Mouse (Mus musculus) liver, embryonic 15.5 days (tissue): ENCODE data around the gene Notch4. TPM values are rescaled to one million over a fixed set of nuclear protein-coding genes. Genes with fewer than 3 reads are reported as not detected.

Experiments used
- ATAC-seq: fragments of 200-750 bp; cut with Nextera tagmentation; 2 replicates; pipeline ENCODE4 v1.8.0; 2017; ENCODE audit warnings: moderate number of reproducible peaks, mild to moderate bottlenecking, moderate library complexity; ENCODE audit not compliant: insufficient read depth
- H3K27ac ChIP-seq: fragments of 300-500 bp; sonication (generic); replicated peaks from 2 replicates; pipeline ENCODE4 v1.5.1; 2015; ENCODE audit warnings: mild to moderate bottlenecking, inconsistent platforms
- H3K27me3 ChIP-seq: fragments of 300-500 bp; sonication (generic); 2 replicates; pipeline ENCODE4 v1.6.1; 2015; ENCODE audit warnings: mild to moderate bottlenecking, inconsistent platforms
- H3K36me3 ChIP-seq: fragments of 300-500 bp; sonication (generic); replicated peaks from 2 replicates; pipeline ENCODE4 v1.6.1; 2015; ENCODE audit warnings: moderate library complexity, mild to moderate bottlenecking, inconsistent platforms
- H3K4me1 ChIP-seq: fragments of 300-500 bp; sonication (generic); replicated peaks from 2 replicates; pipeline ENCODE4 v1.6.1; 2015; ENCODE audit warnings: inconsistent platforms
- H3K4me2 ChIP-seq: fragments of 300-500 bp; sonication (generic); 2 replicates; pipeline ENCODE4 v1.6.1; 2015; ENCODE audit warnings: moderate library complexity, mild to moderate bottlenecking, inconsistent platforms
- H3K4me3 ChIP-seq: fragments of 300-500 bp; sonication (generic); replicated peaks from 2 replicates; pipeline ENCODE4 v1.5.1; 2015; ENCODE audit warnings: mild to moderate bottlenecking, inconsistent platforms
- H3K9ac ChIP-seq: fragments of 300-500 bp; sonication (generic); 2 replicates; pipeline ENCODE4 v1.6.1; 2015; ENCODE audit warnings: moderate library complexity, mild to moderate bottlenecking, inconsistent platforms
- H3K9me3 ChIP-seq: fragments of 300-500 bp; sonication (generic); replicated peaks from 2 replicates; pipeline ENCODE4 v1.6.1; 2016; ENCODE audit warnings: inconsistent platforms
- WGBS: fragments of 180-500 bp; shearing (Covaris S2); methylation state at CpG from one replicate; pipeline ENCODE4 v1.1.7; 2015; ENCODE audit warnings: mixed read lengths; ENCODE audit not compliant: insufficient replicate concordance; 5-methylcytosine and 5-hydroxymethylcytosine counted together
- polyA plus RNA-seq: library from polyadenylated mRNA; unstranded; fragments of >200 nt; fragmentation: Nextera tagmentation; extraction: Ambion mirVana; gene quantifications from 2 replicates; pipeline ENCODE4 v1.2.1, GENCODE M21; 2015

The Notch4 gene
- polyA plus RNA-seq, 1 experiment from 2014 or later, result 0.75 TPM

DNA sequence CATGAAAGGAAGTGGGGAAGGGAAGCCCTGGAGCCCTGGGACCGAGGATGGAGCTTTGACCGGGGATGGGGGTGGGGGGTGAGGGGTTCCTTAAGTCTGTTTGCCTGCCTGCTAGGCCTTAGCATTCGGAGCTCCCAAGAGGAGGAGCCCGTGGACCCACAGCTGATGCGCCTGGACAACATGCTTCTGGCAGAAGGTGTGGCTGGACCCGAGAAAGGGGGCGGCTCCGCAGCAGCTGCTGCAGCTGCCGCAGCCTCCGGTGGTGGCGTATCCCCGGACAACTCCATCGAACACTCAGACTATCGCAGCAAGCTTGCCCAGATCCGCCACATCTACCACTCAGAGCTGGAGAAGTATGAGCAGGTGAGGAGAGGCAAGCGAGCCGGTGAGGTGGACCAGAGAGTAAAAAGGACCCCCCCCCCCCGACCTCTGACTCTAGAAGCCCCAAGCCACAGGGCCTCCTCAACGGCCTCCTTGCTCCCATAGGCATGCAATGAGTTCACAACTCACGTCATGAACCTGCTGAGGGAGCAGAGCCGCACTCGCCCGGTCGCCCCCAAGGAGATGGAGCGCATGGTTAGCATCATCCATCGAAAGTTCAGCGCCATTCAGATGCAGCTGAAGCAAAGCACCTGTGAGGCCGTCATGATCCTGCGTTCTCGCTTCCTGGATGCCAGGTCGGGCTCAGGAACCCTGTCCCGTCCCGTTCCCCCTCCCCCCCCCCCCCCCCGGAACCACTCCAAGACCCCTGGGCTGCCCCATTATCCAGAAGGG, 29.9 kb downstream of the Notch4 start:
- Histone ChIP-seq H3K4me1 (peaks cover 82% of the 10 kb centered on the region), H3K27me3 (no peaks in the 10 kb centered on the region), H3K27ac (peak overlapping the region; percentile 87), H3K4me3 (peak overlapping the region; percentile 84), H3K36me3 (peaks cover 23% of the 10 kb centered on the region), H3K9ac (peak overlapping the region; percentile 91; the same call in 1 of the 2 replicates), H3K9me3 (no peaks in the 10 kb centered on the region), H3K4me2 (peak overlapping the region; percentile 100)
- WGBS, result 70% methylated on average over 34 of the region's 34 CpGs
- ATAC-seq, result no peak

DNA sequence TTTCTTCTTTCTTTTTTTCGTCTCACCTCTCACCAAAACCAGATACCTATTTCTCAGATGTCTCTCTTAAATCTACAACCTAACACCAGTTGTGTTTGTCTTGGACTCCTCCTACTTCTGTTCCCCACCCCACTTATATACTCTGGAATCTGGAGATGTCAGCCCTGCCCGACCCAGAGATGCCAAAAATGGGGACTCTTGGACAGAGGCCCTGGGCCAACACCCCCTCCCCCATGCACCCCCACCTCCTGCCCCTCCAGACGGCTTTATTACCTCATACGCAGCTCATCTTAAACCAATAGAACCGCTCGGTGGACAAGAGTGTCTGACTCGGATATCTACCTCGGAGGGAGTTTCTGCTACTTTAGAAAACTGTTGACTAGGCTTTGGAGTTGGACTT, 32.0 kb downstream of the Notch4 start:
- H3K9ac ChIP-seq, result no peak overlapping the region
- no peaks in the 10 kb centered on the region for H3K27me3 ChIP-seq
- H3K36me3 ChIP-seq, result peaks cover 35% of the 10 kb centered on the region
- no peak overlapping the region for H3K4me2 ChIP-seq
- H3K4me1 ChIP-seq, result peaks cover 73% of the 10 kb centered on the region
- 67% methylated on average over 8 of the region's 8 CpGs for WGBS
- H3K27ac ChIP-seq, result no peak overlapping the region
- no peaks in the 10 kb centered on the region for H3K9me3 ChIP-seq
- no peak overlapping the region for H3K4me3 ChIP-seq
- ATAC-seq, result no peak

DNA sequence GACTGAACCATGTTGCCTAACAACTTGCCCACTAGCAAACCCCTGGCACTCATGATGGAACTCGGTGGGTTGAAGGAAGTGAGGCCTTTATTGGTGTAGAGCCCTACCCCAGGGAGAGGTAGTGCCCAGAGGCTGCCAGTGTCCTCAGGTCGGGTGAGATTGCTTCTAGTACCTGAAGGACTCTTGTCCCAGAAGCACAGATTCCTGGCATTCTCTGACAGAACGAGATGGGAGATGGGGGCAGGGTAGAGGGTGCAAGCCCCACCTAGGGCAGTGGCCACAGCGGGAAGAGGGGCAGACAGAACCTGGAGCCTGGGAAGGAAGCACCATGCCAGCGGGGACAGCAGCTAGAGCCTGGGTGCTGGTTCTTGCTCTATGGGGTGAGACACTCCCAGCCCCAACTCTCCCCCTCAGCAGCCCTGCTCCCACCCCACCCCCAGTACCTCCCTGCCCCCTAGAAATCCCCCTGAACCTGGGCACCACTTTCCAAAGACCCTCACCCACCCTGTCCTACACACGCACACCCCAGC, 33.6 kb downstream of the Notch4 start, which contains the start of gene Ager:
Ager (plus strand) TSS at position 297 of the 530 bp plus-strand sequence.
- Histone ChIP-seq H3K36me3 (peaks cover 44% of the 10 kb centered on the region), H3K9me3 (no peaks in the 10 kb centered on the region), H3K27ac (no peak within 1 kb of the TSS), H3K4me3 (no peak within 1 kb of the TSS), H3K4me1 (peaks cover 70% of the 10 kb centered on the region), H3K9ac (no peak within 1 kb of the TSS), H3K4me2 (no peak within 1 kb of the TSS), H3K27me3 (no peaks in the 10 kb centered on the region)
- ATAC-seq, result no peak
- 21% methylated on average over 6 of the region's 6 CpGs for WGBS

DNA sequence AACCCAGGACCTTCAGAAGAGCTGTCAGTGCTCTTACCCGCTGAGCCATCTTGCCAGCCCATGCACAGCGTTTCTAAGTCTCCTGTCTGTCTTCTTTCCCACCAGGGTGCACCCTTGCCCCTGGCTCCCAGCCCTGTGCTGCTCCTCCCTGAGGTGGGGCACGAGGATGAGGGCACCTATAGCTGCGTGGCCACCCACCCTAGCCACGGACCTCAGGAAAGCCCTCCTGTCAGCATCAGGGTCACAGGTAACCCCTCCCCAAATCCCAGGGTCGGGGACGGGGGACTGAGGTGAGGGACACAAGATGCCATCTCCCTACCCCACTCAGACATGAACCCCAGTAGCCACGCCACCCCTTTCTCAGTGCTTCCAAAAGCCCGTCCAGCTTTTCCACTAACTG, 35.8 kb downstream of the Notch4 start:
- Histone ChIP-seq H3K4me1 (peaks cover 60% of the 10 kb centered on the region), H3K4me3 (no peak overlapping the region), H3K9me3 (no peaks in the 10 kb centered on the region), H3K27me3 (no peaks in the 10 kb centered on the region), H3K27ac (no peak overlapping the region), H3K9ac (no peak overlapping the region), H3K4me2 (no peak overlapping the region), H3K36me3 (peaks cover 34% of the 10 kb centered on the region)
- no peak for ATAC-seq
- WGBS, result 71% methylated on average over 9 of the region's 9 CpGs

DNA sequence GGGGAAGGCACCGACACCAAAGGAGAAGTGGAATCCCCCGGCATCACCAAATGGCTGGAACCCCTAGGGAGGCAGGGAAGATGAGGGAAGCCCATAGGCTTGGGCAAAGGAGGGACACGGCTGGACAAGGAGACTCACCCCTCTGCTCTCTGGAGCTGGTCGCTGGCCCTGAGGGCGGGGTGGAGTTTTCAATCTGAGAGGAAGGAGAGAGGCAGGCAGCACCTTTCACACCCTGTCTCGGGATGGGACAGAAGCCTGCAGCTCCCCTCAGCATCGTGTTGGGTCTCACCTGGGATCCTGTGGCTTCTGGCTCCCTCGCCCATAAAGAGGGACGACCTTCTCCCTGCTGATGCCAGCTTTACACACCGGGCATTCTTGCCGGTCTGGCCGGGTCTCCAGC, 37.7 kb downstream of the Notch4 start:
- Histone ChIP-seq H3K9me3 (no peaks in the 10 kb centered on the region), H3K4me1 (peaks cover 70% of the 10 kb centered on the region), H3K27ac (no peak overlapping the region), H3K9ac (0 out of 2 replicates have a peak overlapping the region, but pooled peaks have one; percentile 85), H3K4me3 (peak overlapping the region; percentile 89; the same call in 1 of the 2 replicates), H3K36me3 (peaks cover 20% of the 10 kb centered on the region), H3K4me2 (peak overlapping the region; percentile 97), H3K27me3 (no peaks in the 10 kb centered on the region)
- 85% methylated on average over 12 of the region's 12 CpGs for WGBS
- ATAC-seq, result no peak

DNA sequence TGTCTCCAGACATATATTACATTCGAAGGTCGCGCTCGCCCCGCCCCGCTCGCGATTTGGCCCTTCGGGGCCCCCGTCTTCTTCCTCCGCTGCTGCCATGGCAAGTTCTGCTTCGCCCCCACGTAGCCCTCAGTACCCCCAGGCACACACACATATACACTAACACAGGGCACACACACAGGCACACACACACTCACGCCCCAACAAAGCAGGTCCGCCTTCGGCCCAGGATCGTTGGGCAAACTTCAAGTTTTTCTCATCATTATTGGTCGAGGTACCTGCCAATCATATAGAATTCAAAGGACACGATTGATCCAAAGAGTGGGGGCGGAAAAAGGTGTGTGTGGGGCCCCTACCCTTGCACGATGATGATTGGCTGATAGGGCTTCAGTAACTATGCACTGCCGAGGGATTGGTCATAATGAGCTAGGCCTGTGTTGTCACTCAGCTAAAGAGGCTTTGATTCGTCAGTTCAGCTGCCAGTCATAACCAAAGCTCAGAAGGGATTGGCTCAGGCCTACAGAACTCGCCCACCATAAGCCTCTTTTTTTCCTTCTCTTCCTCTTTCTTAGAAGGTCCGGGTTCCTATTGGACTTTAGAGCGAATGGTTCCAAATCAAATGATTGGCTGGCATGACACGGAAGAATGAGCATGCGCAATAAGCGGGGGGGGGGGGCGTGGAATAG, 39.5 kb downstream of the Notch4 start, which contains the start of gene Rnf5:
Rnf5 (minus strand) TSS at position 316 of the 686 bp plus-strand sequence.
- Histone ChIP-seq H3K27me3 (no peaks in the 10 kb centered on the region), H3K4me1 (peaks cover 71% of the 10 kb centered on the region), H3K36me3 (peaks cover 23% of the 10 kb centered on the region), H3K4me3 (peak within 1 kb of the TSS; percentile 89), H3K9me3 (no peaks in the 10 kb centered on the region), H3K4me2 (peak within 1 kb of the TSS; percentile 97), H3K9ac (peak within 1 kb of the TSS; percentile 94), H3K27ac (peak within 1 kb of the TSS; percentile 89)
- under 1% methylated on average over 30 of the region's 30 CpGs for WGBS
- peak; percentile 89 for ATAC-seq

DNA sequence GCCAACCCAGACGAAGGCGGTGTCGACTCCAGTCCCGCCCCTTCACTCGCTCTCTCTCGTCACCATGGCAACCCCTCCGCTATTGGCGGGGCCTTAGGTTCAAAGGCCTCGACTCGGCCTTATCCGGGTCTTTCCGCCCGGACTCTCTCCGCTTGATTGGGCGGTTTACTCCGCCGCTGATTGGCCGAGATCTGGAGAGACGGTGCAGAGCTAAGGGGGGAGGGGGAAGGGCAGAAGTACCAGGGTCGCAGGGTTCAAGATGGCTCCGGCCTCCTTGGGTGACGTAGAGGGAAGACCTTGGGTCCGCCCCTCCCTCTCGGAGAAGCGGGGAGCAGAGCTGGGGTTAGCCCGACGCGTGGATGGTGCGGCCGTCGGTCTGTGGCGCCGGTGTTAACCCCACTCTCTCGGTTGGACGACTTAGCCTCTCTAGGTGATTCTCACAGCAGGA, 40.0 kb downstream of the Notch4 start, which contains the start of gene Agpat1:
Agpat1 (plus strand) TSS at position 202 of the 448 bp plus-strand sequence.
- peak; percentile 79 for ATAC-seq
- Histone ChIP-seq H3K4me1 (peaks cover 73% of the 10 kb centered on the region), H3K9ac (peak within 1 kb of the TSS; percentile 94), H3K4me3 (peak within 1 kb of the TSS; percentile 89), H3K27me3 (no peaks in the 10 kb centered on the region), H3K27ac (peak within 1 kb of the TSS; percentile 89), H3K36me3 (peaks cover 23% of the 10 kb centered on the region), H3K9me3 (no peaks in the 10 kb centered on the region), H3K4me2 (peak within 1 kb of the TSS; percentile 97)
- WGBS, result 0% methylated on average over 35 of the region's 35 CpGs

DNA sequence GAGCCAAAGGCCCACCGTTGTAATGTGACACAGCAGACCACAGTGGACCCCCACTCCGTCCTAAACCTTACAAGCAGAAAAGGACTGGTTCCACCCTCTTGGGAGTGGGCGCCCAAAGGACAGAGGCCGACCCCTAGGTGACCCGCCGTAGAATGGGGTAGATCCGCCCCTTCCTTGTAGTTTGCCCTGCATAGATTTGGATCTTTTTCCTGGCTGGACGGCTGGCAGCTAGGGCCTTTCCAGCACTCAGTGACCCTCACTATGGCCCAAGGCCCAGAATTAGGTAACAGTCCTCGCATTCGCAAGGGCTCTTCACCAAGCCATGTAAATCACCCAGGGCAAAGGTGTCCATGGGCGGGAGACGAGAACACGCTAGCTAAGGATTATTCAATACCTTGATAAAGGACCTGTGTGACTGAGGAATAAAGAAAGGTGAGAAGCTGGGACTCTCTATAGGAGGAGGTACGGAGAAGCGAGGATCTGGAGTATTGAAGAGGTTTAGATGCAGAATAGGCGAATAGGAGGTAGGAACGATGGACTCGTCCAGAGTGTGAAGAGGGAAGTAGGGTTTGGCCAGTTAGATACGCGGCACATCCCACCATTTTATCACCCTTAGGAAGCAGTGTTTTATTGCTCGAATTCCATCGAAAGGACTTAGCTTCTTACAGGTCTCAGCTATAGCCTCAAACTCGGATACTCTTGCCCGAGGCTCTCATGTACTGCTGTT, 40.6 kb downstream of the Notch4 start:
- peaks cover 69% of the 10 kb centered on the region for H3K4me1 ChIP-seq
- peaks cover 23% of the 10 kb centered on the region for H3K36me3 ChIP-seq
- H3K4me2 ChIP-seq, result peak overlapping the region; percentile 97
- 10% methylated on average over 24 of the region's 24 CpGs for WGBS
- ATAC-seq, result no peak
- peak overlapping the region; percentile 89 for H3K27ac ChIP-seq
- H3K4me3 ChIP-seq, result peak overlapping the region; percentile 89
- H3K9ac ChIP-seq, result peak overlapping the region; percentile 94
- no peaks in the 10 kb centered on the region for H3K9me3 ChIP-seq
- H3K27me3 ChIP-seq, result no peaks in the 10 kb centered on the region

DNA sequence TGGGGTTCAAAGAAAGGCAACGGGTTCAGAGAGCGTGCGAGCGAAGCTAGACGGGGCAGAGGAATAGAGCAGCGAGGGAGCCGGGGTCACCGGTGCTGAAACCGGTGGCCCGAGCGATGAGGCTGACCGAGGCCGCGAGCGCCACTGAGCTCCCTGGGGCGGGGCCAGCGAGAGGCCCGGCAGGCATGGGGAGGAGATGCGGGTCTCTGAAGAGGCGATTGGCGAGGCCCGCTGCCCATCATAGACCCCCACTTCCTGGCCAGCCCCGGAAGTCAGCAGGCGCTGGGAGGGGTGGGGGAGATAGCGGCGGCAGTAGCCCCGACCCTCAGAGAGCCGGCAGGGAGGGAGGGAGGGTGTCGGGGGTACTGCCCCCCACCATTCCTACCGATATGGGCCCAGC, 41.5 kb downstream of the Notch4 start:
- ATAC-seq, result peak; percentile 10
- Histone ChIP-seq H3K4me3 (peak overlapping the region; percentile 89), H3K27me3 (no peaks in the 10 kb centered on the region), H3K27ac (peak overlapping the region; percentile 89), H3K9ac (peak overlapping the region; percentile 94), H3K36me3 (peaks cover 21% of the 10 kb centered on the region), H3K9me3 (no peaks in the 10 kb centered on the region), H3K4me2 (peak overlapping the region; percentile 97), H3K4me1 (peaks cover 61% of the 10 kb centered on the region)
- under 1% methylated on average over 30 of the region's 30 CpGs for WGBS

DNA sequence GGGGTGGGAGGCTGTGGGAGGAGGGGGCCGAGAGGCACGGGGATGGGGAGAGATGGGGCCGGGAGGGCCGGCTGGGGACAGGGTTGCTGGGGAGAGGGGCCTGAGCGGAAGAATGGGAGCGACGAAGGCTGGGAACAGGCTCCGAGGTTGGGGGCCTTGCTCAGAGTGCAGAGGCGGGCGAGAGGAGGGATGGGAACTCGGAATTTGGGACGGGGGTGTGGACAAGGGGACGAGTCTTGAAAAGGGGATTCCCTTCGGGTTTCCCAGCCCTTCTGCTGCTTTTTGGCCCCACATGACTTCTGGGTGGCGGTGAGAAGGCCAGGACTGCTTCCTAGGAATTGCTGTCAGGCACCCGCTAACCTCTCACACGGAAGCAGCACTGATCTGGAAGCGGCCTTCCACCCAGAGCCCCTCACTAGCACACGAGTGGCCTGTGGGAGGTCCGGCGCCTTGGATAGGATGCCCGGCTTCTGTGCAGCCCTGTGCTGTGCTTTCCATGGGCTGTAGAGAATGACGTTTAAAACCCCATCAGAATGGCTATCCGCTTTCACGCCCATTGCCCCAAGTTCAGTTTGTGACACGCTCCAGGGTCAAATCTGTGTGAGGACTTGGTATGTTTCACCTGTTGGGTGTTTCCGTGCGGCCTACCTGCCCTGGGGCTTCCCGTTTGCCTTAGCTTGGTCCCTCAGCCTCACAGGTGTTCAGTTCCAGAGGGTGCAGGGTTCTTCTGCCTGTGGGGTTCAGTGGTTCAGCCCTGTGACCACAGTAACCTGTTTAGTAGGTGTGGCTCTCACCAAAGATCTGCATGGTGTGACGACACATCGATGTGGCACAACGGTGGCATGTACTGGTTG, 42.3 kb downstream of the Notch4 start:
- H3K27me3 ChIP-seq, result no peaks in the 10 kb centered on the region
- peaks cover 23% of the 10 kb centered on the region for H3K36me3 ChIP-seq
- no peaks in the 10 kb centered on the region for H3K9me3 ChIP-seq
- peak overlapping the region; percentile 89 for H3K27ac ChIP-seq
- WGBS, result 10% methylated on average over 32 of the region's 32 CpGs
- H3K4me1 ChIP-seq, result peaks cover 61% of the 10 kb centered on the region
- no peak for ATAC-seq
- peak overlapping the region; percentile 94 for H3K9ac ChIP-seq
- H3K4me3 ChIP-seq, result peak overlapping the region; percentile 89
- H3K4me2 ChIP-seq, result peak overlapping the region; percentile 97
